Mouse (Mus musculus) ovary, adult 18-20 months (tissue): ENCODE measurements around the gene Mfsd13b.
A peak's percentile ranks its signal among the peaks of the same experiment; 100 is the strongest.
"Not testable (repeated sequence)": the region's sequence is repeated elsewhere in the genome, so short reads cannot be mapped to it uniquely, and the experiment has no call there.

Source experiments
- DNase-seq: peaks from one replicate; pipeline ENCODE4 v3.0.0; 2022; ENCODE audit warnings: low spot score, mixed read lengths

Gene Mfsd13b

GRCm38 (mm10) chr7:120982968-120983367, 659 bp downstream of the Mfsd13b start:
- DNase-seq: no peak

GRCm38 (mm10) chr7:120991191-120991590, 8.9 kb downstream of the Mfsd13b start:
- DNase-seq: no peak

GRCm38 (mm10) chr7:120999021-120999530, 16.8 kb downstream of the Mfsd13b start:
- no peak for DNase-seq

GRCm38 (mm10) chr7:121000065-121000822, 17.9 kb downstream of the Mfsd13b start:
- DNase-seq: no peak

GRCm38 (mm10) chr7:121001879-121002278, 19.6 kb downstream of the Mfsd13b start:
- no peak for DNase-seq

- DNase-seq: no peak
Observed at GRCm38 (mm10) chr7:121002407-121002928, 20.2 kb downstream of the Mfsd13b start.

GRCm38 (mm10) chr7:121003793-121004418, 21.6 kb downstream of the Mfsd13b start:
- no peak for DNase-seq

- DNase-seq: no peak
Observed at GRCm38 (mm10) chr7:121011794-121012689, 29.7 kb downstream of the Mfsd13b start.

- DNase-seq: no peak
Observed at GRCm38 (mm10) chr7:121014486-121014885, 32.2 kb downstream of the Mfsd13b start.

- no peak for DNase-seq
Observed at GRCm38 (mm10) chr7:121018778-121019177, 36.5 kb downstream of the Mfsd13b start.

- no peak for DNase-seq
Observed at GRCm38 (mm10) chr7:121020277-121020676, 38.0 kb downstream of the Mfsd13b start.

- no peak for DNase-seq
Observed at GRCm38 (mm10) chr7:121025221-121026008, 43.1 kb downstream of the Mfsd13b start.

- no peak for DNase-seq
Observed at GRCm38 (mm10) chr7:121026300-121026699, 44.0 kb downstream of the Mfsd13b start.

GRCm38 (mm10) chr7:121029947-121030346, 47.6 kb downstream of the Mfsd13b start:
- not testable (repeated sequence) for DNase-seq

GRCm38 (mm10) chr7:121033856-121034652, 51.7 kb downstream of the Mfsd13b start, which contains the start of gene Mettl9:
TSS of gene Mettl9 (plus strand) at chr7:121034445.
- peak; percentile 91 for DNase-seq

GRCm38 (mm10) chr7:121034701-121035141, 52.4 kb downstream of the Mfsd13b start:
- no peak for DNase-seq

- DNase-seq: no peak
Observed at GRCm38 (mm10) chr7:121035161-121035721, 52.9 kb downstream of the Mfsd13b start.

- DNase-seq: no peak
Observed at GRCm38 (mm10) chr7:121040595-121040994, 58.3 kb downstream of the Mfsd13b start.

- DNase-seq: no peak
Observed at GRCm38 (mm10) chr7:121041989-121042388, 59.7 kb downstream of the Mfsd13b start.

- no peak for DNase-seq
Observed at GRCm38 (mm10) chr7:121043004-121043403, 60.7 kb downstream of the Mfsd13b start.
